Mouse (Mus musculus) C3H10T1/2 (cell line): ENCODE data around the gene Cep104. TPM values are rescaled to one million over a fixed set of nuclear protein-coding genes. Genes with fewer than 3 reads are reported as not detected.

Source experiments
- polyA plus RNA-seq, 2 experiments: library from polyadenylated mRNA; unstranded; fragments of >200 nt; fragmentation: generic; extraction: Trizol; gene quantifications; one replicate each; pipeline ENCODE4 v1.2.1; 2012; ENCODE audit warnings: missing spikeins in 2 of 2

Cep104 gene
- polyA plus RNA-seq, result 10 to 100 TPM; 10.5 to 11.0 TPM

GRCm38 (mm10) chr4:153974431-153975291 lies at the start of gene Cep104, which contains the start of gene Dffb:
Gene Cep104, plus strand, starts transcription at chr4:153975194.
Gene Dffb, minus strand, starts transcription at chr4:153975126.

GRCm38 (mm10) chr4:153956569-153957405 lies 18.2 kb upstream of the Cep104 start, which contains the start of gene A430005L14Rik:
Gene A430005L14Rik, plus strand, starts transcription at chr4:153957237.

GRCm38 (mm10) chr4:154011646-154012089 lies 36.7 kb downstream of the Cep104 start, which contains the start of gene Lrrc47:
Gene Lrrc47, plus strand, starts transcription at chr4:154011731.

GRCm38 (mm10) chr4:154025641-154026440 lies 50.8 kb downstream of the Cep104 start, which contains the start of gene Smim1:
Gene Smim1, minus strand, starts transcription at chr4:154026230.

GRCm38 (mm10) chr4:154042577-154042976 lies 67.6 kb downstream of the Cep104 start, which contains the start of gene Ccdc27:
Gene Ccdc27, minus strand, starts transcription at chr4:154042677.

Other genes starting within 250 kb of the Cep104 start
- 10 to 100 TPM; 24.1 to 25.6 TPM for gene A430005L14Rik, start 18.0 kb upstream of the Cep104 start, polyA plus RNA-seq
- gene Dffb, start 68 bp upstream of the Cep104 start, polyA plus RNA-seq, result 1 to 10 TPM in 1 of 2 experiments, under 1 TPM in 1; 0.43 to 5.0 TPM
- gene Lrrc47, start 36.5 kb downstream of the Cep104 start, polyA plus RNA-seq, result 10 to 100 TPM; 19.1 to 28.1 TPM
- gene Smim1, start 51.0 kb downstream of the Cep104 start, polyA plus RNA-seq, result 10 to 100 TPM in 1 of 2 experiments, 1 to 10 TPM in 1; 6.9 to 31.0 TPM
- gene Ccdc27, start 67.5 kb downstream of the Cep104 start, polyA plus RNA-seq, result under 1 TPM in 1 of 2 experiments, not detected in 1; 0.02 TPM
- under 1 TPM in 1 of 2 experiments, not detected in 1; under 0.01 TPM for gene Trp73, start 165.0 kb downstream of the Cep104 start, polyA plus RNA-seq
- 10 to 100 TPM; 16.4 to 19.6 TPM for gene Wrap73, start 167.2 kb downstream of the Cep104 start, polyA plus RNA-seq
- 10 to 100 TPM; 26.4 to 69.1 TPM for gene Tprgl, start 185.5 kb downstream of the Cep104 start, polyA plus RNA-seq
- gene Megf6, start 195.5 kb downstream of the Cep104 start, polyA plus RNA-seq, result under 1 TPM; 0.01 to 0.39 TPM